Mouse (Mus musculus) heart, adult 2 months (tissue): ENCODE measurements at regions not wholly inside any gene's neighbourhood (a gene's known extent, or its start where the extent isn't known, plus 50 kb on each side); places are given as distances from the start of the nearest gene placed in this dataset.

Experiments
- DNase-seq, 2 experiments: peaks; one replicate each; pipeline ENCODE4 v3.0.0; 2021
- H3K27ac ChIP-seq: fragments of 200-600 bp; 2 replicates; pipeline ENCODE4 v1.8.1; 2022
- H3K27me3 ChIP-seq: fragments of 200-500 bp; 2 replicates; pipeline ENCODE4 v1.6.1; 2012; ENCODE audit warnings: mild to moderate bottlenecking, low read length, inconsistent platforms, mixed read lengths; ENCODE audit not compliant: control insufficient read depth, insufficient read depth
- H3K36me3 ChIP-seq: fragments of 200-500 bp; 2 replicates; pipeline ENCODE4 v1.6.1; 2012; ENCODE audit warnings: low read length, inconsistent platforms; ENCODE audit not compliant: control insufficient read depth, insufficient read depth
- H3K4me1 ChIP-seq: fragments of 200-500 bp; 2 replicates; pipeline ENCODE4 v1.6.1; 2011; ENCODE audit warnings: low read length; ENCODE audit not compliant: control insufficient read depth, insufficient read depth
- H3K4me3 ChIP-seq: fragments of 200-600 bp; 2 replicates; pipeline ENCODE4 v1.8.1; 2022
- H3K79me2 ChIP-seq: fragments of 200-500 bp; replicated peaks from 2 replicates; pipeline ENCODE4 v1.6.1; 2012; ENCODE audit warnings: mild to moderate bottlenecking, inconsistent platforms, low read length, moderate library complexity, mixed read lengths; ENCODE audit not compliant: control insufficient read depth, insufficient read depth
- H3K9ac ChIP-seq: fragments of 200-500 bp; 2 replicates; pipeline ENCODE4 v1.6.1; 2012; ENCODE audit warnings: low read depth, mild to moderate bottlenecking, control low read depth, inconsistent platforms, low read length, mixed read lengths
- CTCF ChIP-seq: fragments of 200-600 bp; IDR thresholded peaks from 2 replicates; pipeline ENCODE4 v1.8.1; 2022; ENCODE audit warnings: antibody characterized with exemption, mild to moderate bottlenecking, moderate library complexity
- EP300 ChIP-seq: fragments of 200-500 bp; IDR thresholded peaks from 2 replicates; pipeline ENCODE4 v1.6.1; 2011; ENCODE audit warnings: low read depth, low read length, control low read depth; ENCODE audit not compliant: insufficient read depth
- POLR2A ChIP-seq: fragments of 200-500 bp; IDR thresholded peaks from 2 replicates; pipeline ENCODE4 v1.6.1; 2011; ENCODE audit warnings: mild to moderate bottlenecking, low read depth, low read length, control low read depth; ENCODE audit not compliant: insufficient read depth
- WGBS: fragments of 180-500 bp; shearing (Covaris S2); methylation state at CpG from one replicate; pipeline ENCODE4 v1.1.7; 2018; 5-methylcytosine and 5-hydroxymethylcytosine counted together
- intact Hi-C: fragments of 180-260 bp; cut with DNase I; formaldehyde crosslinking; loops from one replicate; pipeline ENCODE4 v1.15.1; 2025

DNA sequence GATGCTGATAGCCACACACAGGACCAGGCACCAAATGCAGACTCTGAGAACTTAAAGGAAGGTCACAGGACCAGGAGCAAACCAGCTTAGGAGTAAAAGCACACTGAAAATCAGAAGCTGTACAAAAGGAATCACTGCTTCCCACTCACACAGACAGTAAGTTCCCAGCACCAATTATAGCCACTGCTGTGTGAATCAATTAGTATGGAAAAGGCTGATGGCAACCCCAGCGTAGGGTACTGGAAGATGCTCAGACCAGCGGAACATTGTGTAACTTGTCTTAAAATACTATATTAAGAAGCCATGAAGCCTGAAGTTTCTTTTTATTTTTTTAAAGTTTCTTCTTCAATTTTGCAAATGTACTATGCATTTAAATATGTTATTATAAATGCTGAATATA, 115.8 kb downstream of the Lnpk start:
- 97% methylated on average over 2 of the region's 2 CpGs for WGBS

DNA sequence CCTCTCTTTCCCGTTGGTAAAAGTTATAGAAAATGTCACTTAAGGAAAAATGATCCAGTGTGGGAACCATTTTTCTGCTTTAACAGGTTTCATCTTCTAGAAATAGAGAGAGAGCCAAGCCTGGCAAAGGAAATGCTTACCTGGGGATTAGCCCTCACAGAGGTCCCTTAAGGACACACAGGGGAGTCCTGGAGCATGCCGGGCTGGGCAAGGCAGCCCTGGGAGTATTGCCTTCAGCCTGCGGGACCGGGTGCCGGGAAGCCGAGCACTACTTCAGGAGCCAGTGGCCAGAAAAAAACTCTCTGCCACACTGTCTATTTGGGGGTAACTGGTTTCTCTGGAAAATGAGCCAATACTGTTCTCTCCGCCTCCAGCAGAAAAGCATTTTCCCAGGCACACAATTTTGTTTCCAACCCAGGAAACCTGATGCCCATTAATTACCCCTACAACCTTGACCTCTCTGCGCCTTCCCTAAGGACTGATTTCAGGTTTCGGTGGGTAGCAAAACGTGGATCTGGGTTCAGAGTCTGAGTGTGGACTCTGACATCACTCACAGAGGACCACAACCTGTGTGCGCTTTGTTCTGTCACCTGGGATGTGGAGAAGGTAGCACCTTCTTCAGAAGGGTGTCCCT, 117.9 kb downstream of the Lnpk start:
- 74% methylated on average over 11 of the region's 11 CpGs for WGBS
- DNase-seq = no peak
- Histone ChIP-seq H3K79me2 (no peaks in the 10 kb centered on the region), H3K27me3 (no peaks in the 10 kb centered on the region), H3K36me3 (no peaks in the 10 kb centered on the region), H3K27ac (no peak overlapping the region), H3K9ac (no peak overlapping the region), H3K4me1 (no peaks in the 10 kb centered on the region), H3K4me3 (no peak overlapping the region)
- intact Hi-C loops = no loop called here
- TF ChIP-seq EP300 (no peak), POLR2A (no peak), CTCF (no peak)

More for the DNA sequence above, 115.8 kb downstream of the Lnpk start:
- no peaks in the 10 kb centered on the region for H3K27me3 ChIP-seq
- no peaks in the 10 kb centered on the region for H3K36me3 ChIP-seq
- no peak overlapping the region for H3K27ac ChIP-seq
- no peaks in the 10 kb centered on the region for H3K4me1 ChIP-seq
- H3K9ac ChIP-seq = no peak overlapping the region
- TF ChIP-seq EP300 (no peak), CTCF (no peak), POLR2A (no peak)
- intact Hi-C loops = no loop called here
- no peak overlapping the region for H3K4me3 ChIP-seq
- DNase-seq = no peak
- no peaks in the 10 kb centered on the region for H3K79me2 ChIP-seq

DNA sequence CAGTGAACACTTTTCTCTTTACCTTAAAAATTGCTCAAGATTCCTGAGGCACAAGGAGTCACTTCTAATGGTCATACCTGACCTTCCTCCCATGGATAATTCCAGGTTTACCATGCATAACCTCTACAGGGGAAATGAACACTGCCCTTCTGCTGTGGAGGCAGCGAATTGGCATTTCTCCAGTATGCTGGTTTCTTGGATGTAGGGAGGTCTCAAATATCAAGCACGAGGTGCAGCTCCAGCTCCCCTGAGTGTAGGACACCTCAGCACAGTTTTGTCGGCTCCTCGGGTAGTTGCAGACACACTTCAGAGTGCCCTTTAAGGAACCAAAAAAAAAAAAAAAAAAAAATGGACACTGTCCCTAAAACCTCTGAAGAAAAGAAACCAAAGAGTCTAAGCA, 124.8 kb downstream of the Lnpk start:
- Histone ChIP-seq H3K4me1 (no peaks in the 10 kb centered on the region), H3K36me3 (no peaks in the 10 kb centered on the region), H3K9ac (no peak overlapping the region), H3K27ac (no peak overlapping the region), H3K27me3 (no peaks in the 10 kb centered on the region), H3K4me3 (no peak overlapping the region), H3K79me2 (no peaks in the 10 kb centered on the region)
- no peak for DNase-seq
- intact Hi-C loops = no loop called here
- 68% methylated on average over 4 of the region's 4 CpGs for WGBS
- TF ChIP-seq EP300 (no peak), CTCF (no peak), POLR2A (no peak)

DNA sequence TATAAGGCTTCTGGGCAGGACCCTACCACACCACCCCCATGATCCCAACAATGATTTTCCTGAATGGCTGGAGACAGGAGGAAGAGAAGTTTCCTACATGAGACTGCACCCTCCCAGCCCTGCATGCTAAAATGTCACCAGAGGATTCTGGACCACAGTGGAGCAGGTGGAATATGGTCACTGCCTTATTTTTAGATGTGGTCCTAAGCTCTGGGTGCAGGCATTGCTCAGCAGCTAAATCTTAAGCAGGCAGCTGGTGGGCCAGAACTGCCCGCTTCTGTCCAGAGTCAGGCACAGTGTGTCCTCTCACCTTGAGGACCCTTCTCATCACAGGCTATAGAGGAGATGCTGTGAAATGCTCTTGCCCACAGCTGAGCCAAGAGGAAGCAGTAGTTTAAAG, 126.6 kb downstream of the Lnpk start:
- no peaks in the 10 kb centered on the region for H3K79me2 ChIP-seq
- TF ChIP-seq POLR2A (no peak), CTCF (no peak), EP300 (no peak)
- no peak overlapping the region for H3K27ac ChIP-seq
- no peaks in the 10 kb centered on the region for H3K27me3 ChIP-seq
- no peak overlapping the region for H3K4me3 ChIP-seq
- WGBS = 94% methylated on average over 1 of the region's 1 CpGs
- intact Hi-C loops = no loop called here
- H3K4me1 ChIP-seq = no peaks in the 10 kb centered on the region
- DNase-seq = no peak
- H3K9ac ChIP-seq = no peak overlapping the region
- H3K36me3 ChIP-seq = no peaks in the 10 kb centered on the region

DNA sequence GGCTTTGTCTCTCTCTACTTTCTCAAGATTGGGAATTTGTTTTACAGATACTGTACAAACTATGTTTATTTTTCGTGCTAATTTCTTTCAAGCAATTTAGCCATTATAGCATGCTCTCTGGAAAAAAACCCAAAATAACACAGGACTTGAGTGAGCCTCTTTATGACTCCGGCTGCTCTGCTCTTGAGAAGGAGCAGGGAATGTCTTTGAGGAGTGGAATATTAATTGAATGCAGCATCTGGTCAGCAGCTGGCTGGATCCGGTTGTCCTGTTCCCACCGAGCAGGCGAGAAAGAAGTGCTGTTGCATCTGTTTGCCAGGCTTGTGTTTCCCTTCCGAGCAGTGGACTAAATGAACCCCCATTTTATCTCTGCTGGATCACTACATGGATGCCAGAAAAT, 127.7 kb downstream of the Lnpk start:
- no peaks in the 10 kb centered on the region for H3K36me3 ChIP-seq
- H3K4me3 ChIP-seq = no peak overlapping the region
- DNase-seq = peak in 1 of 2 experiments; percentile 31
- WGBS = 50% methylated on average over 6 of the region's 6 CpGs
- intact Hi-C loops = no loop called here
- no peaks in the 10 kb centered on the region for H3K4me1 ChIP-seq
- no peaks in the 10 kb centered on the region for H3K79me2 ChIP-seq
- no peaks in the 10 kb centered on the region for H3K27me3 ChIP-seq
- no peak overlapping the region for H3K9ac ChIP-seq
- H3K27ac ChIP-seq = no peak overlapping the region
- TF ChIP-seq CTCF = no peak
- no peak for TF ChIP-seq EP300
- no peak for TF ChIP-seq POLR2A

DNA sequence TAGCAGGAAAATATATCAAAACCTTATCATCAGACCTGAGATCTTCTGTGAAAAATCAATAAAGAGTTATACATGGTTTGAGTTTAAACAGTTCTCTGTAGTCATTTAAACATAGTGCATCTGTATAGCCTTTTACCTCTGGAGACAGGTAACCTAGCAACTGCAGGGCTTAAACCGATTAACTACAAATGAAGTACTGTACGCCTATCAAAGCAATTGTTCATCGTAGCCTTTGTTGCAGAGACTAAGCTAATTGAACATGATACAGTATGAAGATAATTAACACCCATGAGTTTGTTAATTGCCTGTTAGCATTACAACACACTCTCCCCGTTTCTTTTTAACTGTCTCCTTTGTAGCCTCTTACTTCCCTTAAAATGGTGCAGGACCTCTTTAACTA, 128.2 kb downstream of the Lnpk start:
- intact Hi-C loops = no loop called here
- WGBS = 80% methylated on average over 4 of the region's 4 CpGs
- no peak overlapping the region for H3K9ac ChIP-seq
- H3K27me3 ChIP-seq = no peaks in the 10 kb centered on the region
- no peaks in the 10 kb centered on the region for H3K4me1 ChIP-seq
- H3K79me2 ChIP-seq = no peaks in the 10 kb centered on the region
- DNase-seq = no peak
- H3K4me3 ChIP-seq = no peak overlapping the region
- no peak overlapping the region for H3K27ac ChIP-seq
- no peak for TF ChIP-seq EP300
- TF ChIP-seq POLR2A = no peak
- no peak for TF ChIP-seq CTCF
- H3K36me3 ChIP-seq = no peaks in the 10 kb centered on the region
